Mouse (Mus musculus): ENCODE measurements around the gene Dppa2. TPM values are rescaled to one million over a fixed set of nuclear protein-coding genes. Genes with fewer than 3 reads are reported as not detected.
"Not testable (repeated sequence)": the region's sequence is repeated elsewhere in the genome, so short reads cannot be mapped to it uniquely, and the experiment has no call there.

Gene Dppa2
- polyA plus RNA-seq, 1 experiment: not detected

DNA sequence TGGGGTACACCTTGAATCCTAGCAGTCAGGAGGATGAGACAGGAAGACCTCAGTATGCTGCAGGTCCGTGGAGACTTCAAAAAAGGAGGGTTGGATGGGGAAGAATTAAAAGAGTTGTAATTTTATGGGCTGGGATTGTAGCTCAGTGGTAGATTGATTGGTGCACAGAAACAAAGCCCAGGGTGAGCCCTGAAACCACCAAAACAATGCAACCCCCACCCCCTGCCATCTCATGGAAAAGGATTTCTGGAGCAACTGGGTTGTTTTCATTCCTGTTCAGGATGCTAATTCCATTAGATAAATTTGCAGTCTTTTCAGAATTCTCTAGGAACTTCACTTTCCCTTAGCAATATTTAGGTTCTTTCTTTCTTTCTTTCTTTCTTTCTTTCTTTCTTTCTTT lies 20.9 kb upstream of the Dppa2 start:
- Histone ChIP-seq H3K27me3 (ENCODE audit: control insufficient read depth, insufficient read depth, low read length) (no peaks in the 10 kb centered on the region), H3K27ac (ENCODE audit: insufficient read depth, low read depth, low read length) (no peak overlapping the region), H3K4me1 (ENCODE audit: control insufficient read depth, insufficient read depth, insufficient read length, low read length) (no peaks in the 10 kb centered on the region), H3K36me3 (ENCODE audit: control insufficient read depth, insufficient read depth, low read length) (no peaks in the 10 kb centered on the region), H3K4me3 (ENCODE audit: low read depth, low read length) (no peak overlapping the region)
- no peak for TF ChIP-seq CTCF (IDR thresholded peaks at IDR 0.05; ENCODE audit: extremely low read depth, insufficient read length, insufficient replicate concordance, low read depth, low read length)
- no peak for TF ChIP-seq POLR2A (IDR thresholded peaks at IDR 0.05; ENCODE audit: low read depth, low read length)
- WGBS: 78% methylated on average over 1 of the region's 1 CpGs

DNA sequence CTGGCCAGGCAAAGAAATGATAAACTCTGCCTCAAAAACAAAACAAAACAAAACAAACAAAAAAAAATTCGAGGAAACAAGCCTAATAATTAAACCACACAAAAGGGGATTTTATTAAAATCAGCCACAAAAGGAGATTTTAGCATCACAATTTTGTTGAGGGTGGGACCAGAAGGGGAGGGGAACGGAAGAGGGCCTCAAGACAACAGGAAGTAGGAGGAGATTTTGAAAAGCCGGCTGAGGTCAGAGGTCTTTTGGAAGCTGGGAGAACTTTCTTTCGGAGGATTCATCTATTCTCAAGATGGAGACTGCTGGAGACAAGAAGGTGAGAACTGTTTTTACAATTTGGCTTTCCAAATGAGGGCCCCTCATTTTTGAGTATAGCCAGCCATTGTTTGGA lies 20.2 kb upstream of the Dppa2 start, which contains the start of gene Dppa4:
Gene Dppa4 (plus strand): TSS at position 217 of the 400 bp plus-strand sequence.
- 72% methylated on average over 4 of the region's 4 CpGs for WGBS
- Histone ChIP-seq H3K27me3 (ENCODE audit: control insufficient read depth, insufficient read depth, low read length) (no peaks in the 10 kb centered on the region), H3K4me1 (ENCODE audit: control insufficient read depth, insufficient read depth, insufficient read length, low read length) (no peaks in the 10 kb centered on the region), H3K27ac (ENCODE audit: insufficient read depth, low read depth, low read length) (no peak within 1 kb of the TSS), H3K4me3 (ENCODE audit: low read depth, low read length) (no peak within 1 kb of the TSS), H3K36me3 (ENCODE audit: control insufficient read depth, insufficient read depth, low read length) (no peaks in the 10 kb centered on the region)
- no peak for TF ChIP-seq POLR2A (IDR thresholded peaks at IDR 0.05; ENCODE audit: low read depth, low read length)
- TF ChIP-seq CTCF (IDR thresholded peaks at IDR 0.05; ENCODE audit: extremely low read depth, insufficient read length, insufficient replicate concordance, low read depth, low read length): no peak

DNA sequence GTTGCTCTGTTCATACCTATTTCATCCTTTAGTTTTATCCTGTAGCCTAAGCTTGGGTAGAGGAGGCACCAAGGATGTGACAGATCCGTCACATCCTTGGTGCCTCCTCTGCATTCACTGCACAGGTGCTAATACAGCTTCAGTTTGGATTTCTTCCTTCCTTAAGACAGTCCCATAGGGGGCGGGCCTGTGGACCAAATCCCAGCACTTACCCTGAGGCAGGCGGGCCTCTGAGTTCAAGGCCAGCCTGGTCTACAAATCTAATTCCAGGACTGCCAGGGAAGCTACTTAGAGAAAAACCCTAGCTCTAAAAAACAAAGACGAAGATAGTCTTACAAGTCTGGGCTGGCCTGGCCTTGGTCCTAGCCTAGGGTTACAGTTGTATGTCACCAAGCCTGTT lies 18.2 kb upstream of the Dppa2 start:
- no peak for TF ChIP-seq CTCF (IDR thresholded peaks at IDR 0.05; ENCODE audit: extremely low read depth, insufficient read length, insufficient replicate concordance, low read depth, low read length)
- TF ChIP-seq POLR2A (IDR thresholded peaks at IDR 0.05; ENCODE audit: low read depth, low read length): no peak
- Histone ChIP-seq H3K4me1 (ENCODE audit: control insufficient read depth, insufficient read depth, insufficient read length, low read length) (no peaks in the 10 kb centered on the region), H3K27ac (ENCODE audit: insufficient read depth, low read depth, low read length) (no peak overlapping the region), H3K4me3 (ENCODE audit: low read depth, low read length) (no peak overlapping the region), H3K27me3 (ENCODE audit: control insufficient read depth, insufficient read depth, low read length) (no peaks in the 10 kb centered on the region), H3K36me3 (ENCODE audit: control insufficient read depth, insufficient read depth, low read length) (no peaks in the 10 kb centered on the region)
- 91% methylated on average over 4 of the region's 4 CpGs for WGBS

DNA sequence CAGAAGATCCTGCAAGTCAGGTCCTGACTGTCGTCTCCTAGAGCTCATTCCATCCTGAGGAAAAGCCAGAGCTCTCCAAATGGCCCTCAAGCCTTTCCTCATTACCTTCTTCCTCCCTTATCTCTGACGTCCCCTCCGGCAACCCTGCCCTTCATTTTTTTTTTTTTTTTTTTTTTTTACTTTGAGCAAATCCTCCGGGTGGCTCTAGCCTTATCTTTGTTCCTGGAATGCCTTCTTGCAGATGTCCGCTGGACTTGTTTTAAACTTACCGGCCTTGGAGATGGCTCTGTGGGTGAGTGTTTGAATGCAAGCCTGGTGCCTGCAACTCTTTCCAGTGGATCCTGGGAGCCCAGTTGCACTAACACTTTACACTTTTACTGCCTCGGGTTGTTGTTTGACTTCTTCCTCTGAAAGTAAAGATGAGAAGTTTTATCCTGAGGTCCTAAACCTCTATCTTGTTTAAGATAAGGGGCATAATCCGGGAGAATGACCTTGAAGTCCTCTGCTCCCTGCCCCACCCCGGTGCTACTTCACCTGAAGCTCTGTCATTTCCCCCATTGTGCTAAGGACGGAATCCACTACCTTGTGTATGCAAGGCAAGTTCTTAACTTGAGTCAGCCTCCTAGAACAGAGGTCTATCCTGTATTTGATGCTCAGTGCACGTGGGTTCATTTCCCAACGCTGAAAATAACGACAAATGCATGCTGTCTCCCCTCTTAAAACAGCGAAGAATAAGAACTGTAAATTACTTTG lies 6.1 kb upstream of the Dppa2 start:
- H3K4me3 ChIP-seq (ENCODE audit: low read depth, low read length): no peak overlapping the region
- TF ChIP-seq CTCF (IDR thresholded peaks at IDR 0.05; ENCODE audit: extremely low read depth, insufficient read length, insufficient replicate concordance, low read depth, low read length) (no peak), POLR2A (IDR thresholded peaks at IDR 0.05; ENCODE audit: low read depth, low read length) (no peak)
- H3K36me3 ChIP-seq (ENCODE audit: control insufficient read depth, insufficient read depth, low read length): no peaks in the 10 kb centered on the region
- no peaks in the 10 kb centered on the region for H3K27me3 ChIP-seq (ENCODE audit: control insufficient read depth, insufficient read depth, low read length)
- no peak overlapping the region for H3K27ac ChIP-seq (ENCODE audit: insufficient read depth, low read depth, low read length)
- 31% methylated on average over 14 of the region's 14 CpGs for WGBS
- H3K4me1 ChIP-seq (ENCODE audit: control insufficient read depth, insufficient read depth, insufficient read length, low read length): no peaks in the 10 kb centered on the region

DNA sequence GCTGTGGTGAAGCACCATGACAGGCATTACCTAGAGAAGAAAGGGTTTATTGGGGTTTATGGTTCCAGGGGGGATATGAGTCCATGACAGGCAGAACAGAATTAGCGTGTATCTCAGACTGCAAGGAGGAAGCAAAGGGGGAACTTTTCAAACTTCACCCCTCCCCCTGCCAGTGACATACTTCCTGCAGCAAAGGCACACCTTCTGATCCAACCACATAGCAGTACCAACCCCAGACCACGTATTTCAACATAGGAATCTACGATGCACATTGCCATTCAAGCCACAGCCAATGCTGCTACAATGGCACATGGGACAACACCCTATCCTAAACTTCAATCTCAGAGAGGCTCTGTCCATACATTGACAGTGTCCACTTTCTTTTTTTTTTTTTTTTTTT lies 3.8 kb upstream of the Dppa2 start:
- H3K4me3 ChIP-seq (ENCODE audit: low read depth, low read length): no peak overlapping the region
- no peaks in the 10 kb centered on the region for H3K36me3 ChIP-seq (ENCODE audit: control insufficient read depth, insufficient read depth, low read length)
- H3K27ac ChIP-seq (ENCODE audit: insufficient read depth, low read depth, low read length): no peak overlapping the region
- TF ChIP-seq CTCF (IDR thresholded peaks at IDR 0.05; ENCODE audit: extremely low read depth, insufficient read length, insufficient replicate concordance, low read depth, low read length) (no peak), POLR2A (IDR thresholded peaks at IDR 0.05; ENCODE audit: low read depth, low read length) (no peak)
- no peaks in the 10 kb centered on the region for H3K27me3 ChIP-seq (ENCODE audit: control insufficient read depth, insufficient read depth, low read length)
- WGBS: 78% methylated on average over 3 of the region's 3 CpGs
- H3K4me1 ChIP-seq (ENCODE audit: control insufficient read depth, insufficient read depth, insufficient read length, low read length): no peaks in the 10 kb centered on the region

DNA sequence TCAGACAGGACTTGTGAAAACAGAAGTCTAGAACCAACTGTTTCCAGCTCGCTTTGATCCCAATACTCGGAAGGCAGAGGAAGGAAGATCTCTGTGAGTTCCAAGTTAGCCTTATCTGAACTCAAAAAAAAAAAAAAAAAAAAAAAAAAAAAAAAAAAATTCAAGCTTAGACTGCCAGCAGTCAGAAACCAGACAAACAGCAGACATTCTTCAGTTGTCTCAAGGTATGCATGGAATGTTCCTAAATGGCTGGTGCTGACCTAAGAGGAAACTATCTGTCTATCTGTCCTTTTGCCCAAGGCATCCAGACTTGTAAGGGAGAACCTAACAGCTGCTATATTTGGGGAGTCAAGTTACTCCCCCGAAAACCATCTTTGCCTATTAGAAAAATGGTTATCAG lies 275 bp downstream of the Dppa2 start:
- Histone ChIP-seq H3K4me1 (ENCODE audit: control insufficient read depth, insufficient read depth, insufficient read length, low read length) (no peaks in the 10 kb centered on the region), H3K4me3 (ENCODE audit: low read depth, low read length) (no peak overlapping the region), H3K27me3 (ENCODE audit: control insufficient read depth, insufficient read depth, low read length) (no peaks in the 10 kb centered on the region), H3K36me3 (ENCODE audit: control insufficient read depth, insufficient read depth, low read length) (no peaks in the 10 kb centered on the region), H3K27ac (ENCODE audit: insufficient read depth, low read depth, low read length) (no peak overlapping the region)
- TF ChIP-seq CTCF (IDR thresholded peaks at IDR 0.05; ENCODE audit: extremely low read depth, insufficient read length, insufficient replicate concordance, low read depth, low read length) (no peak), POLR2A (IDR thresholded peaks at IDR 0.05; ENCODE audit: low read depth, low read length) (no peak)
- 71% methylated on average over 3 of the region's 3 CpGs for WGBS

DNA sequence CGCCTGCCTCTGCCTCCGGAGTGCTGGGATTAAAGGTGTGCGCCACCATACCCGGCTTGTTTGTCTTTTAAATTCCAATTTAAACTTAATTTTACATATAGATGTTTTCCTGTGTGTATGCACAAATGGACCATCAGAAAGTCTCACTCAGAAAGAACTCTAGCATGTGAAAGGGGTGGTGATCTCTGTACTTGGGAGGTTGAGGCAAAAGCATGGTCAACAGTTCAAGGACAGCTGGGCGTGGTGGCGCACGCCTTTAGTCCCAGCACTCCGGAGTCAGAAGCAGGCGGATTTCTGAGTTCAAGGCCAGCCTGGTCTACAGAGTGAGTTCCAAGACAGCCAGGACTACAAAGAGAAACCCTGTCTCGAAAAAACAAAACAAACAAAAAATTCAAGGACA lies 5.2 kb downstream of the Dppa2 start:
- H3K4me1 ChIP-seq (ENCODE audit: control insufficient read depth, insufficient read depth, insufficient read length, low read length); H3K27me3 ChIP-seq (ENCODE audit: control insufficient read depth, insufficient read depth, low read length); H3K4me3 ChIP-seq (ENCODE audit: low read depth, low read length); H3K36me3 ChIP-seq (ENCODE audit: control insufficient read depth, insufficient read depth, low read length); H3K27ac ChIP-seq (ENCODE audit: insufficient read depth, low read depth, low read length): not testable (repeated sequence)
- 88% methylated on average over 10 of the region's 10 CpGs for WGBS

All from small intestine, adult 2 months (tissue).